Mouse (Mus musculus): ENCODE measurements around the gene Prr15. TPM values are rescaled to one million over a fixed set of nuclear protein-coding genes. Genes with fewer than 3 reads are reported as not detected.

The Prr15 gene
- polyA plus RNA-seq (2012; rRNA removed), result 11.2 and 16.5 TPM in 2 replicates

GRCm38 (mm10) chr6:54325246-54325885, at the start of gene Prr15:
Gene Prr15 (plus strand): TSS chr6:54325835.
- no peak for DNase-seq (ENCODE audit: low read depth)

- DNase-seq (ENCODE audit: low read depth), result no peak
Measured at GRCm38 (mm10) chr6:54277234-54277633, 48.4 kb upstream of the Prr15 start.

GRCm38 (mm10) chr6:54277828-54278227, 47.8 kb upstream of the Prr15 start:
- no peak for DNase-seq (ENCODE audit: low read depth)

- no peak for DNase-seq (ENCODE audit: low read depth)
Measured at GRCm38 (mm10) chr6:54278613-54279012, 47.0 kb upstream of the Prr15 start.

- DNase-seq (ENCODE audit: low read depth), result no peak
Measured at GRCm38 (mm10) chr6:54279391-54279790, 46.2 kb upstream of the Prr15 start.

GRCm38 (mm10) chr6:54280248-54280647, 45.4 kb upstream of the Prr15 start:
- DNase-seq (ENCODE audit: low read depth), result no peak

GRCm38 (mm10) chr6:54283299-54283698, 42.3 kb upstream of the Prr15 start:
- DNase-seq (ENCODE audit: low read depth), result no peak

GRCm38 (mm10) chr6:54284167-54284711, 41.4 kb upstream of the Prr15 start:
- DNase-seq (ENCODE audit: low read depth), result no peak

- DNase-seq (ENCODE audit: low read depth), result no peak
Measured at GRCm38 (mm10) chr6:54286813-54287212, 38.8 kb upstream of the Prr15 start.

GRCm38 (mm10) chr6:54289774-54290500, 35.7 kb upstream of the Prr15 start:
- no peak for DNase-seq (ENCODE audit: low read depth)

- no peak for DNase-seq (ENCODE audit: low read depth)
Measured at GRCm38 (mm10) chr6:54297231-54297630, 28.4 kb upstream of the Prr15 start.

GRCm38 (mm10) chr6:54299417-54299816, 26.2 kb upstream of the Prr15 start:
- no peak for DNase-seq (ENCODE audit: low read depth)

- DNase-seq (ENCODE audit: low read depth), result no peak
Measured at GRCm38 (mm10) chr6:54305777-54306176, 19.9 kb upstream of the Prr15 start.

- no peak for DNase-seq (ENCODE audit: low read depth)
Measured at GRCm38 (mm10) chr6:54313071-54313470, 12.6 kb upstream of the Prr15 start.

- DNase-seq (ENCODE audit: low read depth), result no peak
Measured at GRCm38 (mm10) chr6:54318618-54319017, 7.0 kb upstream of the Prr15 start.

GRCm38 (mm10) chr6:54319198-54319597, 6.4 kb upstream of the Prr15 start:
- no peak for DNase-seq (ENCODE audit: low read depth)

- DNase-seq (ENCODE audit: low read depth), result no peak
Measured at GRCm38 (mm10) chr6:54320236-54320635, 5.4 kb upstream of the Prr15 start.

GRCm38 (mm10) chr6:54326671-54327625, 1.3 kb downstream of the Prr15 start:
- DNase-seq (ENCODE audit: low read depth), result peak; percentile 19

GRCm38 (mm10) chr6:54327626-54328003, 2.0 kb downstream of the Prr15 start:
- DNase-seq (ENCODE audit: low read depth), result no peak

GRCm38 (mm10) chr6:54328783-54329182, 3.1 kb downstream of the Prr15 start:
- no peak for DNase-seq (ENCODE audit: low read depth)

- DNase-seq (ENCODE audit: low read depth), result no peak
Measured at GRCm38 (mm10) chr6:54329598-54329997, 4.0 kb downstream of the Prr15 start.

GRCm38 (mm10) chr6:54330166-54330565, 4.5 kb downstream of the Prr15 start:
- no peak for DNase-seq (ENCODE audit: low read depth)
